Mouse (Mus musculus) neural tube, embryonic 12.5 days (tissue): ENCODE data around the gene Znhit3. TPM values are rescaled to one million over a fixed set of nuclear protein-coding genes. Genes with fewer than 3 reads are reported as not detected.

Experiments used
- ATAC-seq: fragments of 200-750 bp; cut with Nextera tagmentation; 2 replicates; pipeline ENCODE4 v1.8.0; 2017; ENCODE audit warnings: low read depth, mild to moderate bottlenecking, moderate TSS enrichment, moderate library complexity; ENCODE audit not compliant: low FRiP score
- H3K27ac ChIP-seq: fragments of 300-500 bp; sonication (generic); 2 replicates; pipeline ENCODE4 v1.5.1; 2016
- H3K27me3 ChIP-seq: fragments of 300-500 bp; sonication (generic); replicated peaks from 2 replicates; pipeline ENCODE4 v1.6.1; 2016; ENCODE audit warnings: mild to moderate bottlenecking
- H3K36me3 ChIP-seq: fragments of 300-500 bp; sonication (generic); 2 replicates; pipeline ENCODE4 v1.6.1; 2016; ENCODE audit warnings: mild to moderate bottlenecking
- H3K4me1 ChIP-seq: fragments of 300-500 bp; sonication (generic); 2 replicates; pipeline ENCODE4 v1.6.1; 2016
- H3K4me2 ChIP-seq: fragments of 300-500 bp; sonication (generic); replicated peaks from 2 replicates; pipeline ENCODE4 v1.6.1; 2016; ENCODE audit warnings: mild to moderate bottlenecking
- H3K4me3 ChIP-seq: fragments of 300-500 bp; sonication (generic); 2 replicates; pipeline ENCODE4 v1.5.1; 2016
- H3K9ac ChIP-seq: fragments of 300-500 bp; sonication (generic); 2 replicates; pipeline ENCODE4 v1.6.1; 2016; ENCODE audit warnings: mild to moderate bottlenecking
- H3K9me3 ChIP-seq: fragments of 300-500 bp; sonication (generic); 2 replicates; pipeline ENCODE4 v1.6.1; 2016; ENCODE audit warnings: mild to moderate bottlenecking
- WGBS: fragments of 180-500 bp; shearing (Covaris S2); methylation state at CpG from one replicate; pipeline ENCODE4 v1.1.7; 2016; 5-methylcytosine and 5-hydroxymethylcytosine counted together
- polyA plus RNA-seq: library from polyadenylated mRNA; unstranded; fragments of >200 nt; fragmentation: Nextera tagmentation; extraction: Ambion mirVana; gene quantifications from 2 replicates; pipeline ENCODE4 v1.2.1, GENCODE M21; 2016

Znhit3 gene
- polyA plus RNA-seq, 1 experiment from 2014 or later, result 63.5 TPM

- no peak for ATAC-seq
- Histone ChIP-seq H3K4me3 (no peak overlapping the region), H3K4me2 (no peak overlapping the region), H3K36me3 (no peaks in the 10 kb centered on the region), H3K9me3 (no peaks in the 10 kb centered on the region), H3K27ac (no peak overlapping the region), H3K4me1 (peaks cover 12% of the 10 kb centered on the region; the same call in 1 of the 2 replicates), H3K9ac (no peak overlapping the region), H3K27me3 (no peaks in the 10 kb centered on the region)
- WGBS, result 37% methylated on average over 3 of the region's 3 CpGs
Observed at GRCm38 (mm10) chr11:84919276-84919675, 3.1 kb upstream of the Znhit3 start.

DNA sequence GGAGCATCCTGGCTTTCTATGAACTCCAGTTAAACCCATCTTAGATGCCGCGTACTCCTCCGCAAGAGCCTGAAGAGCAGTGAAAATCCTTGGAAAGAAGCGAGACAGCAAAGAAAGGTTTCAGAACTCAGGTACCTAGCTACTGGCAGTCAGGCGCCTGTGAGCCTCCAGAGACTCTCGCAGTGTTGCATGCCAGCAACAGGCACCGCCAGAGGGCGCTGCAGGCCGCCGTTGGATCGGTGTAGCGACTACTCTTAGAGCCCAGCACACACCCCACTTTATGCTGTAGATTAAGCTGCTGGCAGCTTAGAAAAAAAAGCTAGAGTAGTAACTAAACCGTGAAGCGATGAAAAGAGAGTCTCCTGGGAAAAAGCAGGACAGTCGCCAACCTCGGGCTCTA lies 2.3 kb upstream of the Znhit3 start:
- no peaks in the 10 kb centered on the region for H3K9me3 ChIP-seq
- no peak overlapping the region for H3K4me3 ChIP-seq
- peaks cover 12% of the 10 kb centered on the region; the same call in 1 of the 2 replicates for H3K4me1 ChIP-seq
- ATAC-seq, result no peak
- H3K27me3 ChIP-seq, result no peaks in the 10 kb centered on the region
- H3K27ac ChIP-seq, result no peak overlapping the region
- H3K9ac ChIP-seq, result peak overlapping the region; percentile 17; the same call in 1 of the 2 replicates
- WGBS, result 6% methylated on average over 16 of the region's 16 CpGs
- peaks cover 4% of the 10 kb centered on the region for H3K36me3 ChIP-seq
- H3K4me2 ChIP-seq, result peak overlapping the region; percentile 43

DNA sequence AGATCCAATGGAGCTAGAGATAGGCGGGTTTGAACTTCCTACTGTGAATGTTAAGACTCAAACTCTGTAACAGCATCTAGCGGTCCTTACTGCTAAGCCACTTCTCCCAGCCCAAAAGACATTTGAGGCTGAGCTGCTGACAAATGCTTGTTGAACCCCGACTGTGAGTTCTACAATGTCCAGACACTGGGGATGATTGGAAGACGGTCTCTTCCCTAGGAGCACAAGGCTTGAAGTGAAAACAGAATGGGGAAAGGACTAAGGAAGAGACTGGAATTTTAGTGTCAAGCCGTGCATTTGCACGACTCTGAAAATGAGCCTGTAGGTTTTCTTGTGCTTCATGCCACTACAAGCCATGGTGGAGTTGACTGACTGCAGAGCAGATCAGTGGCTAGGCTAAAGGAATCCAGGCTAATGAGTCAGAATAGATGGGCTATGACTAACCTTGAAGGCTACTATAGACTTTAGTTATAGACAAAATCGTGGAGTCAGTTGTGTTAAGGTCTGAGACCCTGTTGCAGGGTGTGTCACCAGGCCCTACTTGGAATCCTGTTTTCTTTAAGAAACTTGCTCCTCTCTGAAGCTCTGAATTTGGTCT lies 636 bp upstream of the Znhit3 start:
- H3K9ac ChIP-seq, result no peak overlapping the region; the same call in 1 of the 2 replicates
- 61% methylated on average over 7 of the region's 7 CpGs for WGBS
- H3K27me3 ChIP-seq, result no peaks in the 10 kb centered on the region
- ATAC-seq, result no peak
- H3K4me1 ChIP-seq, result peaks cover 12% of the 10 kb centered on the region; the same call in 1 of the 2 replicates
- no peaks in the 10 kb centered on the region for H3K9me3 ChIP-seq
- H3K4me2 ChIP-seq, result peak overlapping the region; percentile 78
- peaks cover 18% of the 10 kb centered on the region for H3K36me3 ChIP-seq
- H3K4me3 ChIP-seq, result peak overlapping the region; percentile 84
- no peak overlapping the region for H3K27ac ChIP-seq

GRCm38 (mm10) chr11:84914673-84915072 lies 1.5 kb downstream of the Znhit3 start:
- H3K4me3 ChIP-seq, result no peak overlapping the region
- WGBS, result 79% methylated on average over 5 of the region's 5 CpGs

GRCm38 (mm10) chr11:84910411-84910810 lies 5.8 kb downstream of the Znhit3 start:
- Histone ChIP-seq H3K9ac (no peak overlapping the region), H3K9me3 (no peaks in the 10 kb centered on the region), H3K27ac (no peak overlapping the region), H3K4me3 (no peak overlapping the region), H3K4me1 (peaks cover 11% of the 10 kb centered on the region; the same call in 1 of the 2 replicates), H3K27me3 (no peaks in the 10 kb centered on the region), H3K36me3 (peaks cover 78% of the 10 kb centered on the region), H3K4me2 (no peak overlapping the region)
- 83% methylated on average over 4 of the region's 4 CpGs for WGBS
- no peak for ATAC-seq

More at GRCm38 (mm10) chr11:84914673-84915072, 1.5 kb downstream of the Znhit3 start:
- Histone ChIP-seq H3K4me2 (no peak overlapping the region), H3K4me1 (peaks cover 12% of the 10 kb centered on the region; the same call in 1 of the 2 replicates), H3K9ac (no peak overlapping the region), H3K27ac (no peak overlapping the region), H3K9me3 (no peaks in the 10 kb centered on the region), H3K27me3 (no peaks in the 10 kb centered on the region), H3K36me3 (peaks cover 38% of the 10 kb centered on the region)
- no peak for ATAC-seq

DNA sequence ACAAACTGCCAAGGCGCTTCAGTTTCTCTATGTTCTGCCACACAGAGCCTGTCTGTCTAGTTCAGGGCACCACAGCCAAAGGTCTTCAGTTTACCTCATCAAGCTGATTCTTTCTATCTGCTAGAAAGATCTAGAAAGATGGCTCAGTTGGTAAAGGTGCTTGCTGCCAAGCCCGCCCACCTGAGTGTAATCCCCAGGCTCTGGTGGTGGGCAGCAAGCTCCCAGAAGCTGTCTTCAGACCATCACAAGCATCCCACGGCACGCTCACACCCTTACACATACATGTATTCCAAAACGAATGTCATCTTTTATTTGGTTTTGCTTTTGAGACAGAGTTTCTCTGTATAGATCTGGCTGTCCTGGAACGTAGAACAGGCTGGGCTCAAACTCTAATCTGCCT lies 7.7 kb downstream of the Znhit3 start:
- H3K27ac ChIP-seq, result no peak overlapping the region
- WGBS, result 94% methylated on average over 6 of the region's 6 CpGs
- H3K36me3 ChIP-seq, result peaks cover 89% of the 10 kb centered on the region
- no peaks in the 10 kb centered on the region for H3K4me1 ChIP-seq
- ATAC-seq, result no peak
- H3K9ac ChIP-seq, result no peak overlapping the region
- no peak overlapping the region for H3K4me3 ChIP-seq
- H3K27me3 ChIP-seq, result no peaks in the 10 kb centered on the region
- H3K9me3 ChIP-seq, result no peaks in the 10 kb centered on the region
- H3K4me2 ChIP-seq, result no peak overlapping the region

GRCm38 (mm10) chr11:84907081-84907480 lies 9.1 kb downstream of the Znhit3 start:
- 76% methylated on average over 3 of the region's 3 CpGs for WGBS
- no peak overlapping the region for H3K9ac ChIP-seq
- H3K4me2 ChIP-seq, result no peak overlapping the region
- ATAC-seq, result no peak
- H3K27ac ChIP-seq, result no peak overlapping the region
- no peaks in the 10 kb centered on the region for H3K27me3 ChIP-seq
- no peaks in the 10 kb centered on the region for H3K9me3 ChIP-seq
- H3K4me1 ChIP-seq, result no peaks in the 10 kb centered on the region
- H3K36me3 ChIP-seq, result peaks cover 91% of the 10 kb centered on the region
- no peak overlapping the region for H3K4me3 ChIP-seq

GRCm38 (mm10) chr11:84904597-84905144 lies 11.5 kb downstream of the Znhit3 start:
- 86% methylated on average over 9 of the region's 9 CpGs for WGBS
- no peak overlapping the region for H3K9ac ChIP-seq
- H3K4me2 ChIP-seq, result no peak overlapping the region
- no peaks in the 10 kb centered on the region for H3K9me3 ChIP-seq
- H3K27ac ChIP-seq, result no peak overlapping the region
- no peak for ATAC-seq
- no peaks in the 10 kb centered on the region for H3K4me1 ChIP-seq
- H3K36me3 ChIP-seq, result peaks cover 93% of the 10 kb centered on the region
- H3K4me3 ChIP-seq, result no peak overlapping the region
- H3K27me3 ChIP-seq, result no peaks in the 10 kb centered on the region

GRCm38 (mm10) chr11:84893113-84893512 lies 23.1 kb downstream of the Znhit3 start:
- Histone ChIP-seq H3K4me1 (no peaks in the 10 kb centered on the region), H3K4me2 (no peak overlapping the region), H3K4me3 (no peak overlapping the region), H3K36me3 (peaks cover 79% of the 10 kb centered on the region), H3K27me3 (no peaks in the 10 kb centered on the region), H3K9ac (no peak overlapping the region), H3K9me3 (no peaks in the 10 kb centered on the region), H3K27ac (no peak overlapping the region)
- no peak for ATAC-seq
- 90% methylated on average over 15 of the region's 15 CpGs for WGBS

DNA sequence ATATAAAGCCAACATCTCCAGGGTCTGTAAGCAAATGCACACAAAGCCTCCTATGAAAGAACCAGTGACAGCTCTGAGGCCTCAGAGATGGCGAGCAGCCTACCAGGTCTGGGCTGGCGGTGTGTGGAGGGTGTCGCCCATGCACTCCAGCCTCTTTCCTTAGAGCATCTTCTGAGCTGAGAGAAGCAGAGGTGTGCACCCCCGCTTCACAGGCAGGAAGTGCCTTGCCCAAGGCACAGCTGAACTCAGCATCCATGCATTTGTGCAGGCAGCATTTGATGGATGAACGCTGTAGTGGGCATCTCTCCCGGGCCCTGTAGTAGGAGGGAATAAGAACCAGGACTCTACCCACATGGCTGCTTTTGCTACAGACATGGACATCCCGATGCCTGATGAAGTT lies 24.5 kb downstream of the Znhit3 start:
- ATAC-seq, result no peak
- Histone ChIP-seq H3K4me1 (no peaks in the 10 kb centered on the region), H3K9ac (no peak overlapping the region), H3K27ac (no peak overlapping the region), H3K36me3 (peaks cover 75% of the 10 kb centered on the region), H3K9me3 (no peaks in the 10 kb centered on the region), H3K4me2 (no peak overlapping the region), H3K27me3 (no peaks in the 10 kb centered on the region), H3K4me3 (no peak overlapping the region)
- 95% methylated on average over 7 of the region's 7 CpGs for WGBS

- no peak overlapping the region for H3K4me3 ChIP-seq
- no peaks in the 10 kb centered on the region for H3K27me3 ChIP-seq
- no peaks in the 10 kb centered on the region for H3K4me1 ChIP-seq
- WGBS, result 96% methylated on average over 2 of the region's 2 CpGs
- peaks cover 73% of the 10 kb centered on the region for H3K36me3 ChIP-seq
- no peak overlapping the region for H3K27ac ChIP-seq
- H3K9ac ChIP-seq, result no peak overlapping the region
- H3K9me3 ChIP-seq, result no peaks in the 10 kb centered on the region
- no peak overlapping the region for H3K4me2 ChIP-seq
- no peak for ATAC-seq
Observed at GRCm38 (mm10) chr11:84889492-84889891, 26.7 kb downstream of the Znhit3 start.

- no peak overlapping the region for H3K4me3 ChIP-seq
- H3K4me2 ChIP-seq, result no peak overlapping the region
- ATAC-seq, result no peak
- no peaks in the 10 kb centered on the region for H3K4me1 ChIP-seq
- H3K9me3 ChIP-seq, result no peaks in the 10 kb centered on the region
- no peak overlapping the region for H3K9ac ChIP-seq
- no peak overlapping the region for H3K27ac ChIP-seq
- H3K27me3 ChIP-seq, result no peaks in the 10 kb centered on the region
- 97% methylated on average over 8 of the region's 8 CpGs for WGBS
- peaks cover 80% of the 10 kb centered on the region for H3K36me3 ChIP-seq
Observed at GRCm38 (mm10) chr11:84888025-84888424, 28.1 kb downstream of the Znhit3 start.
